Mouse (Mus musculus) kidney, postnatal 0 days (tissue): Measurements from ENCODE around the gene Dera. TPM values are rescaled to one million over a fixed set of nuclear protein-coding genes. Genes with fewer than 3 reads are reported as not detected.
"Not testable (repeated sequence)": the region's sequence is repeated elsewhere in the genome, so short reads cannot be mapped to it uniquely, and the experiment has no call there.

Experiments
- ATAC-seq: fragments of 200-750 bp; cut with Nextera tagmentation; replicated peaks from 2 replicates; pipeline ENCODE4 v1.8.0; 2017; ENCODE audit warnings: low read depth, moderate number of reproducible peaks, moderate TSS enrichment, moderate library complexity; ENCODE audit not compliant: low FRiP score
- DNase-seq: peaks from one replicate; pipeline ENCODE4 v3.0.0-alpha.2; 2016; ENCODE audit warnings: low spot score
- H3K27ac ChIP-seq: fragments of 300-500 bp; sonication (generic); 2 replicates; pipeline ENCODE4 v1.5.1; 2014; ENCODE audit warnings: mild to moderate bottlenecking
- H3K27me3 ChIP-seq: fragments of 300-500 bp; sonication (generic); 2 replicates; pipeline ENCODE4 v1.6.1; 2014; ENCODE audit warnings: low read length, mixed read lengths; ENCODE audit not compliant: insufficient read depth
- H3K36me3 ChIP-seq: fragments of 300-500 bp; sonication (generic); 2 replicates; pipeline ENCODE4 v1.6.1; 2014; ENCODE audit warnings: low read length, mixed read lengths; ENCODE audit not compliant: insufficient read depth
- H3K4me1 ChIP-seq: fragments of 300-500 bp; sonication (generic); replicated peaks from 2 replicates; pipeline ENCODE4 v1.6.1; 2014; ENCODE audit warnings: antibody characterized with exemption, low read length, mixed read lengths; ENCODE audit not compliant: insufficient read depth
- H3K4me2 ChIP-seq: fragments of 300-500 bp; sonication (generic); 2 replicates; pipeline ENCODE4 v1.6.1; 2014; ENCODE audit warnings: mild to moderate bottlenecking, low read length, moderate library complexity, mixed read lengths
- H3K4me3 ChIP-seq: fragments of 300-500 bp; sonication (generic); replicated peaks from 2 replicates; pipeline ENCODE4 v1.5.1; 2014; ENCODE audit warnings: low read depth, low read length
- H3K9ac ChIP-seq: fragments of 300-500 bp; sonication (generic); 2 replicates; pipeline ENCODE4 v1.6.1; 2014; ENCODE audit warnings: low read depth, low read length
- H3K9me3 ChIP-seq: fragments of 300-500 bp; sonication (generic); replicated peaks from 2 replicates; pipeline ENCODE4 v1.6.1; 2016; ENCODE audit warnings: low read length, inconsistent platforms, mixed read lengths
- CTCF ChIP-seq: IDR thresholded peaks from 2 replicates; pipeline ENCODE4 v1.5.1; 2016; ENCODE audit warnings: antibody characterized with exemption, low read depth, mild to moderate bottlenecking, moderate library complexity
- WGBS: fragments of 180-500 bp; shearing (Covaris S2); extraction: QIAGEN DNeasy Blood & Tissue Kit; methylation state at CpG from one replicate; pipeline ENCODE4 v1.1.7; 2014; 5-methylcytosine and 5-hydroxymethylcytosine counted together
- polyA plus RNA-seq: library from polyadenylated mRNA; unstranded; fragments of >200 nt; fragmentation: Nextera tagmentation; extraction: Ambion mirVana; gene quantifications from 2 replicates; pipeline ENCODE4 v1.2.1, GENCODE M21; 2015

The Dera gene
- polyA plus RNA-seq: 85.5 and 92.3 TPM in 2 replicates

DNA sequence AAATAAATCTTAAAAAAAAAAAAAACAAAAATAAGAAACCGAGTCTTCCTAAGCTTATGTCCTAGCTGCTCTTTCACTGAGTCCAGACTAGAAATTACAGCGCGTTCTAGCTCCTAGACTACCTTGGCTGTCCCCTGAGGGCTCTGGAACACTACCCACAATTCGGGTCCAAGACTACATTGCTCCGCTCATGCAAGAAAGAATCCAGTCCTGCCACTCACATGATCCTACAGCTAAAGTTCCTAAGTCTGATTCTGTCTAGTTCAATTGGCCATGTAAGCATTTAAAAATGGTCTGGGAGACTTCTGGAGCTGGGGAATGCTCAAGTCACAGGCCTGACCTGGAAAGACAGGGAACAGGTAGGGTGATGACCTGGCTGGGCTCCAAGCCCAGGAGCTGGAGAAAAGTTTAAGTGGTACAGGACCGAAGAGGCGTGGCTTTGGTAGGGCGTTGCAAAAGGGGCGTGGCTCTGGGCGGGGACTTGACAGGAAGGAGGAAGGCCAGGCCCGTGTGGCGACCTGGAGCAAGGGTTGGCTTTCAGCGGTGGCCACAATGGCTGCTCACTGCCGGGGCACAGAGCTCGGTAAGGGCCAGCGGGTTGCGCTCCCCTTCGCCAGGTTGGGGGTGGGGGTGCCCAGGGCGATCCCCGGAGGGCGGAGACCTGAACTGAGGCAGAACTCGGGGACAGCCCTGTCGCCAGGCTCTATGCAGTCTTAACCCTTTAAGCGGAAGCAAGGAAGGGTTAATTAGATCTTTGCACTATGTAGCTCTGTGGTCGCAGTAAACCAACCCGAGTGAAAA is at the start of gene Dera:
Gene Dera (plus strand): TSS at position 491 of the 801 bp plus-strand sequence.
- WGBS: 10% methylated on average over 26 of the region's 26 CpGs

GRCm38 (mm10) chr6:137706209-137706608 is 48.1 kb upstream of the Dera start:
- TF ChIP-seq CTCF: no peak
- H3K4me1 ChIP-seq: no peaks in the 10 kb centered on the region
- no peak overlapping the region for H3K27ac ChIP-seq
- no peaks in the 10 kb centered on the region for H3K36me3 ChIP-seq
- H3K9ac ChIP-seq: no peak overlapping the region
- DNase-seq: no peak
- no peaks in the 10 kb centered on the region for H3K27me3 ChIP-seq
- H3K4me3 ChIP-seq: no peak overlapping the region
- ATAC-seq: no peak
- 90% methylated on average over 10 of the region's 10 CpGs for WGBS
- no peak overlapping the region for H3K4me2 ChIP-seq
- no peaks in the 10 kb centered on the region for H3K9me3 ChIP-seq

More for the DNA sequence above, at the start of gene Dera:
- H3K4me3 ChIP-seq: peak within 1 kb of the TSS; percentile 69
- ATAC-seq (peak; percentile 85), DNase-seq (peak; percentile 91)
- H3K4me2 ChIP-seq: peak within 1 kb of the TSS; percentile 78
- no peak for TF ChIP-seq CTCF
- H3K36me3 ChIP-seq: peaks cover 14% of the 10 kb centered on the region
- peak within 1 kb of the TSS; percentile 76 for H3K9ac ChIP-seq
- no peaks in the 10 kb centered on the region for H3K27me3 ChIP-seq
- peak within 1 kb of the TSS; percentile 81 for H3K27ac ChIP-seq
- H3K4me1 ChIP-seq: 0 out of 2 replicates have a peak, but pooled peaks cover 3% of the 10 kb centered on the region
- H3K9me3 ChIP-seq: no peaks in the 10 kb centered on the region

DNA sequence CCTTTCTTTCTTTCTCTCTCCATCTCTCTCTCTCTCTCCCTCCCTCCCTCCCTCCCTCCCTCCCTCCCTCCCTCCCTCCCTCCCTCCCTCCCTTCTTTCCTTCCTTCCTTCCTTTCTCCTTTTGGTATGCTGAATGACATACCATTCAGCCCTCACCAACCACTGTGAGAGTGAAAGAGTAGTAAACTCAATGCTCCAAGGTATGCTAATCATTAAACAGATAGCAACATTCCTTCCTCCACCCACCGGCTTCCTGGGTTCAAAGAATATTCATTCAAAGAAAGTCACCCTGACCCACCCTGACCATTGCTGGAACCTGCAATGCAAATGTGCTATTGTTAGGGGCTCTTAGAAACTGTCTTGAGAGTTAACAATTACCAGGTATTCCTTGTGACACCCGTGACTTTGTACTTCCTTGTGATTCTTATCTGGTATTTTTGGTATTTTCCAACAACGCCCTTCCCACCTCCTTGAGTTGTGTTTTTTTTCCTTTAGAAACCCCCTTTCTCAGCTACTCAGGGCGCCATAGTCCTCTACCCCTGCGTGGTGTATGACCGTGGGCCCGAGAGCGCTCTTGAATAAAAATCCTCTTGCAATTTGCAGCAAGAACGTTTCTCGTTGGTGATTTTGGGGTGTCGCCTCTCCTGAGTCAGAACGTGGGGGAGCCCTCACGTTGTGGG is 45.5 kb upstream of the Dera start:
- H3K4me2 ChIP-seq, H3K36me3 ChIP-seq, H3K9me3 ChIP-seq, DNase-seq, H3K4me1 ChIP-seq, H3K27me3 ChIP-seq, H3K27ac ChIP-seq, H3K4me3 ChIP-seq, ATAC-seq, H3K9ac ChIP-seq: not testable (repeated sequence)
- 79% methylated on average over 13 of the region's 13 CpGs for WGBS

DNA sequence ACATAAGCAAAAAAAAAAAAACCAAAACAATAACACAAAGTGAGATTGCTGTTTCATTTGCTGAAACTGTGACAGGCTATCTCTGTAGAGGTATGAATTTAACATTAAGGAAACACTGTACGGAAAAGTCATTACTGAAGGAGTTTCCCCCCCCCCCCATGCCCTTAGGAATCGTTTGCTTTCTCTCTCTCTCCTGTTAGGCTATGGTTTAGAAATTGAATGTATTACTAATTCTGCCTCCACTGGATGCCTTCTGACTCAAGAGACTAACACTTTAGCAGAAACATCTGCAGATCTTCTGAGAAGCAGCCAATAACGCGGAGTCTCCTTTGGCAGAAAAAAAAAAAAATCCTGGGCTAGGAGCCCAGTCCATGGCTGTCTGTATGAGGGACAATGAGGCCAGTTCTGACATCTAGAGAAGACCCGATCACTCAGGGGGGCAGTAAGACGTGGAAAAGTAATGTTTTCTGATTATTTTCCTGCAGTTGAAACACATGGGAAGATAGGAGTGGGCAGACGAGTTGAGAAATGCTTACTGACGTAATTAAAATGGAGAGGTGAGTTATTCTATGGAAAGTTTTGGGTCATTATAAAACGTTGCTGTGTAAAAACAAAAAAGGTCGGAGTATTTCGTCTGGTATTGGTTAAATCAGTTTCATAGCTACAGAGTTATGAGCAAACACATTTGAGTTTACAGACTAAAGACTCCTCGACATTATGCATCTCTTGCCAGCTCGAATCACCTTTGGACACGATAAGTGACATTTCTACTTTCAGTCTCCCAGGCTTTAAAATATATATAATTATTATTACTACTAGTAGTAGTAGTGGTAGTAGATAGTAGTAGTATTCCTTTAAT is 43.9 kb upstream of the Dera start:
- Histone ChIP-seq H3K9me3 (no peaks in the 10 kb centered on the region), H3K4me2 (no peak overlapping the region), H3K9ac (no peak overlapping the region), H3K27ac (no peak overlapping the region), H3K27me3 (no peaks in the 10 kb centered on the region), H3K4me1 (no peaks in the 10 kb centered on the region), H3K4me3 (no peak overlapping the region), H3K36me3 (no peaks in the 10 kb centered on the region)
- TF ChIP-seq CTCF: no peak
- ATAC-seq (no peak), DNase-seq (no peak)
- WGBS: 71% methylated on average over 14 of the region's 14 CpGs

DNA sequence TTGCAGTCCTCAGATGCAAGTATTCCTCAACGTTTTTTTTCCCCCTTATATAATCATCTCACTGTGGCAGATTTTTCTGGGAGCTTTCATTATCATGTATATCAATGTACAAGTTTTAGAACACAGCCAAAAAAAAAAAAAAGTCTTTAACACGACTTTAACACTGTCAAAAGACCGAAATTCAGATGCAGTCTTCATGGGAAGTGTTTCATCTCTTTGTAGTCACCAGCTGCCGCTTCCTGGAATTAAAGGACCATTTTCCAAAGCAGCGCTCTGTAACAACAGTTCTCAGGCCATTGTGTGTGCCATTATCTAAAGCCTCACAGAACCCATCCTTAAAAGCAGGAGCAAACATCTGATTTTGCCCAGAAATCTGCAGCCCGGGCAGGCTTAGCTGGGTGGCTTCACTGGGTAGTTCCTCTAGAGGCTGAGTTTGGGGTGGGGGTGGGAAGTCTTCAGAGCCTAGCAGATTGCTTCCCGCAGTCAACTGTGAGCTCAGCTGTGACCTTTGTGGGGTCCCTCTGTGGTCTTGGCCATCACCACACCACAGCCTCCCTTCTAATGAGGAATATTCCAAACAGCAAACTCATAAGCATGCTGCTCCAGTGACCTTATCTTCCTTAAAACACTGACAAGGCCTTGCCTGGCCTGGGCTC is 41.6 kb upstream of the Dera start:
- no peaks in the 10 kb centered on the region for H3K27me3 ChIP-seq
- ATAC-seq: no peak
- no peaks in the 10 kb centered on the region for H3K36me3 ChIP-seq
- H3K4me3 ChIP-seq: no peak overlapping the region
- no peaks in the 10 kb centered on the region for H3K9me3 ChIP-seq
- H3K9ac ChIP-seq: no peak overlapping the region
- TF ChIP-seq CTCF: no peak
- H3K4me2 ChIP-seq: no peak overlapping the region
- no peaks in the 10 kb centered on the region for H3K4me1 ChIP-seq
- H3K27ac ChIP-seq: no peak overlapping the region
- DNase-seq: no peak
- WGBS: 63% methylated on average over 7 of the region's 7 CpGs

- no peak overlapping the region for H3K4me2 ChIP-seq
- H3K4me1 ChIP-seq: no peaks in the 10 kb centered on the region
- no peak for ATAC-seq
- H3K9me3 ChIP-seq: no peaks in the 10 kb centered on the region
- DNase-seq: no peak
- no peak overlapping the region for H3K9ac ChIP-seq
- H3K27me3 ChIP-seq: no peaks in the 10 kb centered on the region
- no peak overlapping the region for H3K4me3 ChIP-seq
- H3K36me3 ChIP-seq: no peaks in the 10 kb centered on the region
- H3K27ac ChIP-seq: no peak overlapping the region
- TF ChIP-seq CTCF: no peak
- 95% methylated on average over 3 of the region's 3 CpGs for WGBS
Observed at GRCm38 (mm10) chr6:137713310-137713664, 41.1 kb upstream of the Dera start.
